Mouse (Mus musculus) erythroblast, embryonic 14.5 days (primary cell): ENCODE results near the gene Mospd3. TPM values are rescaled to one million over a fixed set of nuclear protein-coding genes. Genes with fewer than 3 reads are reported as not detected.
A peak's percentile ranks its signal among the peaks of the same experiment; 100 is the strongest.

Experiments
- H3K27me3 ChIP-seq: 2 replicates; pipeline ENCODE4 v1.6.1; 2012; ENCODE audit warnings: inconsistent platforms; ENCODE audit not compliant: control insufficient read depth
- H3K36me3 ChIP-seq: 2 replicates; pipeline ENCODE4 v1.6.1; 2012; ENCODE audit warnings: mild to moderate bottlenecking, inconsistent platforms; ENCODE audit not compliant: control insufficient read depth
- H3K4me1 ChIP-seq: 2 replicates; pipeline ENCODE4 v1.6.1; 2012; ENCODE audit warnings: inconsistent platforms; ENCODE audit not compliant: control insufficient read depth
- H3K4me3 ChIP-seq: replicated peaks from 2 replicates; pipeline ENCODE3; 2012; ENCODE audit warnings: moderate library complexity, mild to moderate bottlenecking, inconsistent platforms
- H3K9me3 ChIP-seq: 2 replicates; pipeline ENCODE4 v1.6.1; 2012; ENCODE audit warnings: low read length, inconsistent platforms, mixed read lengths; ENCODE audit not compliant: control insufficient read depth
- GATA1 ChIP-seq: IDR thresholded peaks from 2 replicates; pipeline ENCODE4 v1.6.1; 2012; ENCODE audit warnings: low read length, inconsistent platforms, mixed read lengths
- TAL1 ChIP-seq: IDR thresholded peaks from 3 replicates; pipeline ENCODE4 v1.6.1; 2012; ENCODE audit warnings: low read length, inconsistent platforms, mixed read lengths
- polyA plus RNA-seq: library from polyadenylated mRNA; stranded (reverse); fragments of >175 nt; gene quantifications from 2 replicates; pipeline ENCODE4 v1.2.3, GENCODE M21; 2012

Gene Mospd3
- polyA plus RNA-seq = 105 and 109 TPM in 2 replicates

- no peaks in the 10 kb centered on the region for H3K27me3 ChIP-seq
- H3K9me3 ChIP-seq = peaks cover 3% of the 10 kb centered on the region; the same call in 1 of the 2 replicates
- H3K4me1 ChIP-seq = peaks cover 77% of the 10 kb centered on the region
- peak within 1 kb of the TSS; percentile 69 for H3K4me3 ChIP-seq
- no peak for TF ChIP-seq TAL1
- TF ChIP-seq GATA1 = no peak
- H3K36me3 ChIP-seq = peaks cover 28% of the 10 kb centered on the region
Measured at GRCm38 (mm10) chr5:137600619-137601364, at the start of gene Mospd3. Gene Mospd3, minus strand, starts transcription at chr5:137601058.

GRCm38 (mm10) chr5:137649669-137650571 is 49.1 kb upstream of the Mospd3 start:
- TF ChIP-seq GATA1 (no peak), TAL1 (no peak)
- H3K9me3 ChIP-seq = no peaks in the 10 kb centered on the region
- H3K27me3 ChIP-seq = peaks cover 16% of the 10 kb centered on the region
- H3K4me1 ChIP-seq = peaks cover 59% of the 10 kb centered on the region
- H3K36me3 ChIP-seq = peaks cover 54% of the 10 kb centered on the region
- H3K4me3 ChIP-seq = no peak overlapping the region

- H3K4me1 ChIP-seq = peaks cover 62% of the 10 kb centered on the region
- no peak overlapping the region for H3K4me3 ChIP-seq
- peaks cover 22% of the 10 kb centered on the region for H3K27me3 ChIP-seq
- no peak for TF ChIP-seq GATA1
- TF ChIP-seq TAL1 = no peak
- peaks cover 47% of the 10 kb centered on the region for H3K36me3 ChIP-seq
- H3K9me3 ChIP-seq = no peaks in the 10 kb centered on the region
Measured at GRCm38 (mm10) chr5:137649251-137649650, 48.4 kb upstream of the Mospd3 start.

- Histone ChIP-seq H3K4me1 (peaks cover 62% of the 10 kb centered on the region), H3K4me3 (no peak overlapping the region), H3K9me3 (no peaks in the 10 kb centered on the region), H3K36me3 (peaks cover 35% of the 10 kb centered on the region), H3K27me3 (peaks cover 29% of the 10 kb centered on the region)
- no peak for TF ChIP-seq TAL1
- TF ChIP-seq GATA1 = no peak
Measured at GRCm38 (mm10) chr5:137647827-137648601, 47.2 kb upstream of the Mospd3 start.

GRCm38 (mm10) chr5:137645652-137646091 is 44.8 kb upstream of the Mospd3 start, which contains the start of gene Irs3:
Gene Irs3, minus strand, starts transcription at chr5:137645714.
- Histone ChIP-seq H3K4me3 (peak within 1 kb of the TSS; percentile 18), H3K4me1 (peaks cover 54% of the 10 kb centered on the region), H3K9me3 (no peaks in the 10 kb centered on the region), H3K36me3 (peaks cover 35% of the 10 kb centered on the region), H3K27me3 (peaks cover 29% of the 10 kb centered on the region)
- no peak for TF ChIP-seq TAL1

- Histone ChIP-seq H3K27me3 (peaks cover 29% of the 10 kb centered on the region), H3K9me3 (no peaks in the 10 kb centered on the region), H3K36me3 (peaks cover 37% of the 10 kb centered on the region), H3K4me3 (peak overlapping the region; percentile 18), H3K4me1 (peaks cover 51% of the 10 kb centered on the region)
- TF ChIP-seq GATA1 (no peak), TAL1 (no peak)
Measured at GRCm38 (mm10) chr5:137645091-137645651, 44.3 kb upstream of the Mospd3 start.

- peaks cover 44% of the 10 kb centered on the region for H3K4me1 ChIP-seq
Measured at GRCm38 (mm10) chr5:137644484-137644883, 43.6 kb upstream of the Mospd3 start.

GRCm38 (mm10) chr5:137642886-137643285 is 42.0 kb upstream of the Mospd3 start:
- no peak overlapping the region for H3K4me3 ChIP-seq
- H3K9me3 ChIP-seq = no peaks in the 10 kb centered on the region
- peaks cover 52% of the 10 kb centered on the region for H3K36me3 ChIP-seq
- H3K27me3 ChIP-seq = peaks cover 29% of the 10 kb centered on the region
- peaks cover 29% of the 10 kb centered on the region for H3K4me1 ChIP-seq
- no peak for TF ChIP-seq TAL1
- no peak for TF ChIP-seq GATA1

More at GRCm38 (mm10) chr5:137644484-137644883, 43.6 kb upstream of the Mospd3 start:
- H3K27me3 ChIP-seq = peaks cover 29% of the 10 kb centered on the region
- no peak overlapping the region for H3K4me3 ChIP-seq
- TF ChIP-seq TAL1 = no peak
- no peak for TF ChIP-seq GATA1
- peaks cover 39% of the 10 kb centered on the region for H3K36me3 ChIP-seq
- no peaks in the 10 kb centered on the region for H3K9me3 ChIP-seq
